Mouse (Mus musculus): ENCODE results near the gene Fam83b.

DNA sequence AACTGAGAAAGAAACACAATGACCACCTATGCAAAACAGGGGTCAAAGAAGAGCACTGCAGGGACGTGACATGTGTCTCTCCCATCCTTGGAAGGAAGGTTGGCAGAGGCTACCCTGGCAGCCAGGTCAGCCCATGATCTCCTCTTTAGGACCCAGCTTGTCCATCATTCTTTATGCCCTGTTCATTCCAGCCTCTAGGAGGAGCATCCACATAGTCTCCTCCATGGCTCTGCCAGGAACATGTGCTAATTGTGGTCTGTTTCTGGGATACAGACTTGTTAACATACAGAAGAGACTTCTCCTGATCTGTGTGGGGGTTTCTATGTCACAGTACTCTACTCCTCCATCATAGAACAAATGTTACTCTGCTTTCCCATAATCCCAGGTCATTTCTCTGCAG is 48.3 kb downstream of the Fam83b start:
- TF ChIP-seq ZC3H11A (IDR thresholded peaks at IDR 0.05; ENCODE audit: low read depth, low read length), result no peak
- TF ChIP-seq MAZ (IDR thresholded peaks at IDR 0.05; ENCODE audit: low read depth, low read length), result no peak
- no peak for TF ChIP-seq POLR2AphosphoS5 (IDR thresholded peaks at IDR 0.05; ENCODE audit: borderline replicate concordance, low read depth, low read length)
- TF ChIP-seq E2F4 (IDR thresholded peaks at IDR 0.05; ENCODE audit: borderline replicate concordance, low read depth, low read length), result no peak
- no peak for TF ChIP-seq POLR2A (IDR thresholded peaks at IDR 0.05; ENCODE audit: control insufficient read depth in 1 of 2, insufficient read depth in 1 of 2, low read depth in 1 of 2, low read length in 2 of 2, poor library complexity in 1 of 2)
- TF ChIP-seq EP300 (IDR thresholded peaks at IDR 0.05; ENCODE audit: low read depth in 1 of 2, low read length in 2 of 2), result no peak
- no peak for TF ChIP-seq CTCF (IDR thresholded peaks at IDR 0.05 in 2 of 3, conservative IDR thresholded peaks at IDR 0.05 in 1 of 3; ENCODE audit: control insufficient read depth in 1 of 3, insufficient read depth in 1 of 3, low read depth in 2 of 3, low read length in 3 of 3, poor library complexity in 1 of 3, severe bottlenecking in 1 of 3)
- no peak for TF ChIP-seq RCOR1 (IDR thresholded peaks at IDR 0.05; ENCODE audit: low read depth, low read length)
- TF ChIP-seq POLR2AphosphoS2 (IDR thresholded peaks at IDR 0.05; ENCODE audit: low read length), result no peak
- TF ChIP-seq USF1 (IDR thresholded peaks at IDR 0.05; ENCODE audit: low read depth, low read length), result no peak
- TF ChIP-seq TAL1 (IDR thresholded peaks at IDR 0.05; ENCODE audit: low read length), result no peak

All from MEL (cell line).